Mouse (Mus musculus): ENCODE measurements around the gene Slpi. TPM values are rescaled to one million over a fixed set of nuclear protein-coding genes. Genes with fewer than 3 reads are reported as not detected.

Gene Slpi
- polyA plus RNA-seq, 1 experiment from 2014 or later = 1.00 TPM

DNA sequence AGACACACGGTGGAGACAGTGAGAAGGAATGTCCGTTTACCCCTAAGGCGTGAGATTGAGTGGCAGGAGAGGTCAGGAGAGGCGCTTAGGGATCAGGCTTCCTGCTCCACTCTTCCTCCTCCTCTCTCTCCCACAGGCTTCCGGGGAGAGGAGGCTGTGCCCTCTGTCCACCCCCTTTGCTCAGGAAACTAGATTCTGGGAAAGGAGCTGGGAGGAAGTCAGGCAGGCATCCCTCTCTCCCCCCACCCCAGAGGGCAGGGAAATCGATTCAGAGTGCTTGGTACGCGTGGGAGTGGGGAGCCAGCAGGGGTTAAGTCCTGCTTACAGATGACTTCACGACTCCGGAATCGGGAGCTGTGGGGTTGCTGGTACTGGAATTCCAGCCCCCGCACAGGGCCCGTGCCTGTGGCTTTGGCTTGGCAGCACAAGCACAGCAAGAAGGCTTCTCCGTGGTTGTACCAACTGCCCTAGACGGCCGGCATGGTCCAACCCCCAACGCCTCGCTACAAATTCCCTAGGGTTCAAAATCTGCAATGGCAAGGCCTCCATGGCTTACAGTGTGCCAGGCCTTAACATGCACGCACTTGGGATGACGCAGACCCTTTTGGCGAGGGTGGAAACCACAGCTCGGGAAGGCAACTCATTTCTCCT lies 43.8 kb upstream of the Slpi start:
- 12% methylated on average over 22 of the region's 22 CpGs for WGBS
- H3K9me3 ChIP-seq (ENCODE audit: low read length) = no peaks in the 10 kb centered on the region
- H3K4me1 ChIP-seq (ENCODE audit: insufficient read depth, low read length) = peaks cover 84% of the 10 kb centered on the region
- H3K36me3 ChIP-seq (ENCODE audit: insufficient read depth, low read length) = 0 out of 2 replicates have a peak, but pooled peaks cover 14% of the 10 kb centered on the region
- peak overlapping the region; percentile 39 for H3K4me2 ChIP-seq (replicated peaks; ENCODE audit: low read depth, low read length)
- H3K9ac ChIP-seq (replicated peaks; ENCODE audit: low read length) = peak overlapping the region; percentile 51
- ATAC-seq (ENCODE audit: low FRiP score, low TSS enrichment) = 0 out of 2 replicates have a peak, but pooled peaks have one; percentile 3
- no peaks in the 10 kb centered on the region for H3K27me3 ChIP-seq (ENCODE audit: insufficient read depth, low read length)
- H3K4me3 ChIP-seq (ENCODE audit: low read length) = peak overlapping the region; percentile 15; the same call in 1 of the 2 replicates
- H3K27ac ChIP-seq (ENCODE audit: low read length) = peak overlapping the region; percentile 95

GRCm38 (mm10) chr2:164431676-164432465 lies 43.0 kb upstream of the Slpi start:
- Histone ChIP-seq H3K4me1 (ENCODE audit: insufficient read depth, low read length) (peaks cover 76% of the 10 kb centered on the region), H3K9me3 (ENCODE audit: low read length) (no peaks in the 10 kb centered on the region), H3K27ac (ENCODE audit: low read length) (peak overlapping the region; percentile 95), H3K4me3 (ENCODE audit: low read length) (0 out of 2 replicates have a peak overlapping the region, but pooled peaks have one; percentile 15), H3K27me3 (ENCODE audit: insufficient read depth, low read length) (no peaks in the 10 kb centered on the region), H3K36me3 (ENCODE audit: insufficient read depth, low read length) (peaks cover 19% of the 10 kb centered on the region; the same call in 1 of the 2 replicates), H3K9ac (replicated peaks; ENCODE audit: low read length) (peak overlapping the region; percentile 51), H3K4me2 (replicated peaks; ENCODE audit: low read depth, low read length) (peak overlapping the region; percentile 39; the same call in 1 of the 2 replicates)
- 45% methylated on average over 9 of the region's 9 CpGs for WGBS
- ATAC-seq (ENCODE audit: low FRiP score, low TSS enrichment) = no peak

- Histone ChIP-seq H3K9ac (replicated peaks; ENCODE audit: low read length) (peak overlapping the region; percentile 47), H3K4me1 (ENCODE audit: insufficient read depth, low read length) (peaks cover 64% of the 10 kb centered on the region), H3K36me3 (ENCODE audit: insufficient read depth, low read length) (peaks cover 19% of the 10 kb centered on the region), H3K27me3 (ENCODE audit: insufficient read depth, low read length) (no peaks in the 10 kb centered on the region), H3K4me3 (ENCODE audit: low read length) (no peak overlapping the region), H3K9me3 (ENCODE audit: low read length) (no peaks in the 10 kb centered on the region), H3K27ac (ENCODE audit: low read length) (peak overlapping the region; percentile 64), H3K4me2 (replicated peaks; ENCODE audit: low read depth, low read length) (peak overlapping the region; percentile 34; the same call in 1 of the 2 replicates)
- ATAC-seq (ENCODE audit: low FRiP score, low TSS enrichment) = no peak
- WGBS = 7% methylated on average over 7 of the region's 7 CpGs
Measured at GRCm38 (mm10) chr2:164430697-164431096, 41.8 kb upstream of the Slpi start.

- Histone ChIP-seq H3K27ac (ENCODE audit: low read length) (peak overlapping the region; percentile 64), H3K9ac (replicated peaks; ENCODE audit: low read length) (peak overlapping the region; percentile 47; the same call in 1 of the 2 replicates), H3K4me3 (ENCODE audit: low read length) (no peak overlapping the region), H3K27me3 (ENCODE audit: insufficient read depth, low read length) (no peaks in the 10 kb centered on the region), H3K4me2 (replicated peaks; ENCODE audit: low read depth, low read length) (no peak overlapping the region), H3K9me3 (ENCODE audit: low read length) (no peaks in the 10 kb centered on the region), H3K36me3 (ENCODE audit: insufficient read depth, low read length) (peaks cover 21% of the 10 kb centered on the region), H3K4me1 (ENCODE audit: insufficient read depth, low read length) (peaks cover 58% of the 10 kb centered on the region)
- WGBS = 50% methylated on average over 15 of the region's 15 CpGs
- no peak for ATAC-seq (ENCODE audit: low FRiP score, low TSS enrichment)
Measured at GRCm38 (mm10) chr2:164429881-164430615, 41.2 kb upstream of the Slpi start.

GRCm38 (mm10) chr2:164428451-164428850 lies 39.6 kb upstream of the Slpi start:
- H3K9me3 ChIP-seq (ENCODE audit: low read length) = no peaks in the 10 kb centered on the region
- H3K9ac ChIP-seq (replicated peaks; ENCODE audit: low read length) = no peak overlapping the region
- no peak for ATAC-seq (ENCODE audit: low FRiP score, low TSS enrichment)
- H3K27me3 ChIP-seq (ENCODE audit: insufficient read depth, low read length) = no peaks in the 10 kb centered on the region
- no peak overlapping the region for H3K27ac ChIP-seq (ENCODE audit: low read length)
- WGBS = 37% methylated on average over 5 of the region's 5 CpGs
- peaks cover 34% of the 10 kb centered on the region for H3K36me3 ChIP-seq (ENCODE audit: insufficient read depth, low read length)
- H3K4me3 ChIP-seq (ENCODE audit: low read length) = no peak overlapping the region
- no peak overlapping the region for H3K4me2 ChIP-seq (replicated peaks; ENCODE audit: low read depth, low read length)
- peaks cover 42% of the 10 kb centered on the region for H3K4me1 ChIP-seq (ENCODE audit: insufficient read depth, low read length)

DNA sequence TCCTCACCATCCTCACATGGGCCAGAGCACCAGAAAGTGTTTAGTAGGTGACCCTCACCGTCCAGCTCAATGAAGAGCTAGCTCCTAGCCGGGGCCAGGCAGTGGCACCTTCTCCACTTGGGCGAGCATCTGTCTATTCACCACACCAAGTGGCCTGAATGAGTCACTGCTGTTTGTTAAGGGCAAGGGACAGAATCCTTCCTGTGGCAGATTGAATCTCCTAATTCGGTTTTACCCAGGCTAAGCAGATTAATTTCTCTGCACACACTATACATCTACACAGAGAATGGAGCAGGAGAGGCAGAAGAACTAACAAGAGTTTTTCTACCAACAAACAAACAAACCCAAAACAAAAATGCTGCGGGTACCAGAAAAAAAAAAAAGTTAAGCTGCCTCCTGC lies 38.1 kb upstream of the Slpi start:
- peaks cover 36% of the 10 kb centered on the region for H3K36me3 ChIP-seq (ENCODE audit: insufficient read depth, low read length)
- H3K9me3 ChIP-seq (ENCODE audit: low read length) = no peaks in the 10 kb centered on the region
- no peak for ATAC-seq (ENCODE audit: low FRiP score, low TSS enrichment)
- 64% methylated on average over 5 of the region's 5 CpGs for WGBS
- no peak overlapping the region for H3K4me3 ChIP-seq (ENCODE audit: low read length)
- H3K27me3 ChIP-seq (ENCODE audit: insufficient read depth, low read length) = no peaks in the 10 kb centered on the region
- no peak overlapping the region for H3K9ac ChIP-seq (replicated peaks; ENCODE audit: low read length)
- no peak overlapping the region for H3K4me2 ChIP-seq (replicated peaks; ENCODE audit: low read depth, low read length)
- peaks cover 27% of the 10 kb centered on the region for H3K4me1 ChIP-seq (ENCODE audit: insufficient read depth, low read length)
- no peak overlapping the region for H3K27ac ChIP-seq (ENCODE audit: low read length)

GRCm38 (mm10) chr2:164426121-164426520 lies 37.2 kb upstream of the Slpi start:
- no peak overlapping the region for H3K4me3 ChIP-seq (ENCODE audit: low read length)
- peaks cover 36% of the 10 kb centered on the region for H3K36me3 ChIP-seq (ENCODE audit: insufficient read depth, low read length)
- WGBS = 22% methylated on average over 12 of the region's 12 CpGs
- H3K4me1 ChIP-seq (ENCODE audit: insufficient read depth, low read length) = peaks cover 18% of the 10 kb centered on the region
- H3K27me3 ChIP-seq (ENCODE audit: insufficient read depth, low read length) = no peaks in the 10 kb centered on the region
- H3K27ac ChIP-seq (ENCODE audit: low read length) = no peak overlapping the region
- no peak overlapping the region for H3K9ac ChIP-seq (replicated peaks; ENCODE audit: low read length)
- no peak for ATAC-seq (ENCODE audit: low FRiP score, low TSS enrichment)
- H3K9me3 ChIP-seq (ENCODE audit: low read length) = no peaks in the 10 kb centered on the region
- H3K4me2 ChIP-seq (replicated peaks; ENCODE audit: low read depth, low read length) = no peak overlapping the region

GRCm38 (mm10) chr2:164425401-164425800 lies 36.5 kb upstream of the Slpi start:
- ATAC-seq (ENCODE audit: low FRiP score, low TSS enrichment) = no peak
- Histone ChIP-seq H3K27ac (ENCODE audit: low read length) (no peak overlapping the region), H3K4me3 (ENCODE audit: low read length) (no peak overlapping the region), H3K36me3 (ENCODE audit: insufficient read depth, low read length) (peaks cover 36% of the 10 kb centered on the region), H3K4me1 (ENCODE audit: insufficient read depth, low read length) (peaks cover 11% of the 10 kb centered on the region), H3K27me3 (ENCODE audit: insufficient read depth, low read length) (no peaks in the 10 kb centered on the region), H3K4me2 (replicated peaks; ENCODE audit: low read depth, low read length) (no peak overlapping the region), H3K9me3 (ENCODE audit: low read length) (no peaks in the 10 kb centered on the region), H3K9ac (replicated peaks; ENCODE audit: low read length) (no peak overlapping the region)
- WGBS = 87% methylated on average over 5 of the region's 5 CpGs

- Histone ChIP-seq H3K4me1 (ENCODE audit: insufficient read depth, low read length) (peaks cover 10% of the 10 kb centered on the region; the same call in 1 of the 2 replicates), H3K27ac (ENCODE audit: low read length) (no peak overlapping the region), H3K9ac (replicated peaks; ENCODE audit: low read length) (no peak overlapping the region), H3K4me3 (ENCODE audit: low read length) (no peak overlapping the region), H3K27me3 (ENCODE audit: insufficient read depth, low read length) (no peaks in the 10 kb centered on the region), H3K9me3 (ENCODE audit: low read length) (no peaks in the 10 kb centered on the region), H3K36me3 (ENCODE audit: insufficient read depth, low read length) (peaks cover 34% of the 10 kb centered on the region), H3K4me2 (replicated peaks; ENCODE audit: low read depth, low read length) (no peak overlapping the region)
- 84% methylated on average over 8 of the region's 8 CpGs for WGBS
- no peak for ATAC-seq (ENCODE audit: low FRiP score, low TSS enrichment)
Measured at GRCm38 (mm10) chr2:164424406-164424805, 35.5 kb upstream of the Slpi start.

Data from kidney, embryonic 16.5 days (tissue).